Mouse (Mus musculus): ENCODE results near the gene Efs. TPM values are rescaled to one million over a fixed set of nuclear protein-coding genes. Genes with fewer than 3 reads are reported as not detected.

Efs gene
- 0.38 and 0.47 TPM in 2 replicates for polyA plus RNA-seq (2012; rRNA removed)

DNA sequence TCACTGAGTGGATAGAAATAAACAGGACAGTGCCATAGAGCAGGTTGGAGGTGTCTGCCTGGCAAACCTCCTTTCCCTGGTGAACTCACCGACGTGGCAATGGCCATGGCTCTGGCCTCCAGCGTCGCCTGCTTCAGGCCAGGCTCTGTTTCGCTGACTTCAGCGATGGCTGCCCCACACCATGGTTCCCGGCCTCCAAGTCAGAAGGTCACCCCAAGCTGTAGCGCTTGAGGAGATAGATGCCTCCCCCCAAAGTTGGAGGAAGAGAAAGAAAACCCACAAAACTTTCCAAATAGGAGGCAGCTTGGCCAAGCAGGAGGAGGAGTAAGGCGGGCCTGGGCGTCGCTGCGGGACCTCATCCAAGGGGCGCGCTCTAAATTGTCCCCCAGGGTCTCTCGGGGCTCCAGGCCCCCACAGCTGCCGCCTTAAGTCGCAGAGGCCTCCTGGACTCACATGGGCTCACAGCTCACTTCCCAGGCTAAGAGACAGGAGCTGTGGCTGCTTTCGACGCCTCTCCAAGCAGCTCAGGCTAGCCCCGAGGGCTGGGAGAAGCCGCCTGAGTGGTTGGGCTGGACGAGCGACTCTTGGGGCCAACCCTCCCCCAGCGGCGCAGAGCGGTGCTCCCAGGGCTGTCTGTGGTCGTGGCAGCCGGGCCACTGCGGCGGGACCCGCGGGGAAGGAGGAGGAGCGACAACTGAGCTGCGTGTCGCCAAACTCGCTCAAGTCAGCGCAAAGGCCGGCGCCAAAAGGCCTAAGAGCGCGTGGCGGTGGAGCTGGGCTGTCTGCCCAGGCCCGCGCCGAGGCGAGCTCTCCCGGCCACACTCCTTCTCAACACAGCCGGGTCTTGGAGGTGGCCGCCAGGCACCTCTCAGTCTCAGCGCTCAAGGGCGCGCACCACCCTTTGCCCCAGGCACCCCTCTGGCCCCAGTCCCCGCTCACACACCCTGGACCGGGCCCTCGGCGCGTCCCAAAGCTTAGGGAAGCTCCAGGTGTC, at the start of gene Efs:
Gene Efs, minus strand, starts transcription at position 778 of the 994 bp plus-strand sequence.

DNA sequence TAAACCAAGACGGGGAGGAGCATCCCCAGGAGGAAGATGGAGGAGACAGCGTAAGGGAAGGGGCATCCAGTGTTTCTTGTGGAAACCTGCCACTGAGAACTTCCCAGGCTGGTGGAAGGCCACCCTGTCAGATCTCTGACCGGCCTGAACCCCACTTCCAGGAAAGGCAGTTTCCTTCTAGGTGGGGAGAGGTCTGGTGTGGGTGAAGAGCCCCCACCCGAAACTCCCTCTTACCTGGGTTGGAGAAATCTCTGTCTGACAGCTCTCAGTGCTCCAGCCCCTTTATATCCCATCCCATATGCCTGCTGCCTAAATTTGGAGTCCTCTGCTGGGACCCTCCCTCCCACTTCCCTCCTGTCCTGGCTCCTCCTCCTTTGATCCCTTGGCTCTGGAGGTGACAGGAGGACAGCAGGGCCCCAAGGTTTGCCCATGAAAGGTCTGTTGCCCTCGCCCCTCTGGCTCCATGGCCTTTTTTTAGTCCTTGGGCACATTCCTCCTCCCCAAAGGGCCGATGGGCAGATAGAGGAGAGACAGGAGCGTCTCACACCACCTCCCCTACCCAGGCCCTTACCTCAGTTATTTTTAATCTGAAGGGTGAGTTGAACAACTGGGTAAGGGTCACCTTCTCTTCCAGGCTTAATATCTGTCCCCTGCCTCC, 40.5 kb upstream of the Efs start, which contains the start of gene Myh6:
Gene Myh6, minus strand, starts transcription at position 608 of the 658 bp plus-strand sequence.

DNA sequence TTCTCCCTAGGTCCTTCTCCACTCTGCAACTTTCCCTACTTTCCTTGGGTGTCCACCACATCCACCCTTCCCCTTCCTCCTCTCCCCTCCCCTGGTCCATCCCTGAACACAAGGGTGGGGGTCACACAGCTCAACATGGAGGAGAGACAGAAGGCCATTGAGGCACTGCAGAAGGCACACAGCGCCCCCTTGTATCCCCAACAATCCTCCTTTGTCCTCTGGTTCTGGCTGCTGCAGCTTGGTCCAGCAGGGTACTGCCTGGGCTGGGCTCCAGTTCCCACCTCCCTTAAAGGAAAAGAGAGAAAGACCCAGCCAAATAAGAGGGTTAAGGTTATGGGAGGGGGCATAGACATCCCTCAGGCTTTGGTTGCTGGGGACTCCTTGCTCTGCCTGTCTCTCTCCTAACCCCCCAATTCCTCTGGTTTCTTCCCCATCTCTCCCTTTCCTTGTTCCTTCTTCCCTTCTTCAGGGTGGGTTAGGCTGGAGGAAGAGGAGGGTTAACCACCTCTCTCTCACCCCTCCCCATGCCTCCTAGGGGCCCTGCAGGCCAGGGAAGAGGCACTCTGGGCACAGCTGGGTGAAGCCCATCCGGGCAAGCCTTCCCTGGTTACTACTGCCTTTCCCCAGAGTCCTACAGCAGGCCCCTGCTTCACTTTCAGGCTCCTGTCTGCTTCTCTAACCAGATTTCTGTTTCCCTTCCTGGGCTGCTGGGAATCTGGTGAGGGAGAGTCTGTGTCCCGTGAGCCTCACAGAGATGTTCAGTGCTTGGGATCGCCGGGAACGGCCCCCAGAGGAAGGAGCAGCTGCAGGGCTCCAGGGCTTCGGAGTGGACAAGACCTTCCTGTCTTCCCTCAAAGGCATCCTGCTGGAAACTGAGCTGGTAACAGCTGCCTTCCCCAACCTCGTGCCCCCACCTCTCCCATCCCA, 10.2 kb upstream of the Efs start, which contains the start of gene Cmtm5:
Gene Cmtm5, plus strand, starts transcription at position 358 of the 927 bp plus-strand sequence.

DNA sequence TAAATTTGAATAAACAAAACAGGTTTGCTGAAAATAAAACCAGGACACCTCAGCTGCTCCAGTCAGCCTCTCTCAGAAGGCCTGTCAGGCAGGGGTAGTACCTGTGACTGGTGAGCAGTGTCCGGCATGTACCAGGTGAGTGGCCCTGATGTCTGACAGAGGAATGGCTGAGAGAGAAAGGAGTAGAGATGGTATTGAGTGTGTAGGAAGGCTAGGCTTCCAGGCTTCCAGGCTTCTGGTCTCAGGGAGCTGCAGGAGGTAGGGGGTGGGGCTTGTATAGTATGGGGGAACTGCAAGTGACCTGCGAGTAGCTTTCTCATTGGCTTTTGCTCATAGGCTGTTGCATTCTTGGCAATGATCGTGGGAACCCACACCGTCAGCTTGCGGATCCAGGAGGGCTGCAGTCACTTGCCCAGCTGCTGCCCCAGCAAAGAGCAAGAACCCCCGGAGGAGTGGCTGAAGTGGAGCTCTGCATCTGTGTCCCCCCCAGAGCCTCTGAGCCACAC, 6.8 kb upstream of the Efs start, which contains the start of gene Il25:
Gene Il25, plus strand, starts transcription at position 51 of the 506 bp plus-strand sequence.

DNA sequence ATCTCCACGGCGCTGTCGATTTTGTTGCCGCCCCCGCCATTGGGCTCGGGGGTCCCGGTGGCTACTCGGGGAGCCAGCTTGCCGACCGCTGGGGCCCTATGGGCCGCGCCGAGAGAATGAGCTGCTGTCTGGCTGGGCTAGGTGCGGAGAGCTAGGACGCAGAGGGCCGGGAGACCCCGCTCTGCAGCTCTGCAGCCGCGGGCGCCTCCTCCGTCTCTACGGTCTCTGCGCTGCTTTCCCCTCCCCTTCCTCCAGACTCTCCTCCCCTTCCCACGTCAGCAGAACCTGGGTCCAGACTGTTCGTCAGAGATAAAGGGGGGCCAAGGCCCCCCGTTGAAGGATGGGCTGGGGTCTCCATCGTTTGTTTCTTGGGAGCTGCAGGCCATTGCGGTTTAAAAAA, 13.0 kb downstream of the Efs start, which contains the start of gene Slc22a17:
Gene Slc22a17, minus strand, starts transcription at position 247 of the 400 bp plus-strand sequence.

DNA sequence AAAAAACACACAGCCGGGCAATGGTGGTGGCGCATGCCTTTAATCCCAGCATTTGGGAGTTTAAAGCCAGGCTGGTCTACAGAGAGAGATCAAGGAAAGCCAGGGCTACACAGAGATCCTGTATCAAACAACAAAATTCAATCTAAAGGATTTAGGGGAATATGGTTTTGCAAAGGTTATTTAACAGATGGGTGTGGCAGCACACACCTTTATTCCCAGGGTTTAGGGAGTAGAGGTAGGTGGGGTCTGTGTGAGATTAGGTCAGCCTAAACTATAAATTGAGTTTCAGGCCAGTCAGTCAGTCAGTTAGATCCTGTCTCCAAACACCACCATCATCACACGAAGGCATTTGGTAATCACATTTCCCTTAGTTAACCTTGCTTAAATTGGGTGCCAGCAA, 33.7 kb downstream of the Efs start, which contains the start of gene Pabpn1:
Gene Pabpn1, plus strand, starts transcription at position 301 of the 400 bp plus-strand sequence.

DNA sequence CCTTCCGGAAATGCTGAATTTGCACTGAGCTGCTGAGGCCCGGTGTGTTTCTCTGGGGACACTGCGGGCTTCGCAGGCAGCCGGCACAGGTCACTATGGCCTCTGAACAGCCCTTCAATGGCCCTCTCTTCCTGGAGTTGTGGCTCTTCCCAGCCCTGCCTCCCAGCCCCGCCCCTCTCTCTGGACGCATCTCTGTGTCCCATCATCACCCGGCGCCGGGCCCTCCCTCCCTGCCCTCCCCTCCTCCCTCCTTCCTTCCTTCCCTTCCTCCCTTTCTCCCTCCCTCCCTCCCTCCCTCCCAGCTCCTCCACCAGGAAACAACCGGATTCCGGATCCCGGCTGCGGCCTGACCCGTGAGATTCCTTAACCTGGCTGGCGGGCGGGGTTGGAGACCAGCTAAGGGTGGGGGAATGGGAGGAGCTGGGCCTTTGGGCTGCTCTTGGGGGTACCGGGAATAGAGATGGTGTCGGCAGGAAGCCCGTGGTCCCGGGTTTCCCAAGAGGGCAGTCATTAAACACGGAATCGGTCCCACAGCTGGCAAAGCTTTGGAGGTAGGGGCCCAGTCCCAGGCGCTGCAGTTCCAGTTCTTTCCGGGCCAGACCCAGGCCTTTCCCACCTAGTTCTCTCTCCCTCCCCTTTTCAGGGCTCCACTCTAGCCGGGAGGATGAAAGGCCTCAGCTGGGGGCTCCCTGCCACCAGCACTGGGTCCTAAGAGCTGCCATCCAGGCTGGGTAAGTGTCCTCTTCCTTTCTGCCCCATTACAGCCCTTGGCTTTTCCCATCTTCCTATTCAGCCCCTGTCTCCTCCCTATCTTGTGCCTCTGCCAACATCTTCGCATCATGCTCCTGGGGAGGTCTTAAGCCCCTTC, 42.5 kb downstream of the Efs start, which contains the start of the genes Bcl2l2 and Gm20521:
Gene Bcl2l2, plus strand, starts transcription at position 224 of the 868 bp plus-strand sequence.
Gene Gm20521, plus strand, starts transcription at position 288 of the 868 bp plus-strand sequence.

DNA sequence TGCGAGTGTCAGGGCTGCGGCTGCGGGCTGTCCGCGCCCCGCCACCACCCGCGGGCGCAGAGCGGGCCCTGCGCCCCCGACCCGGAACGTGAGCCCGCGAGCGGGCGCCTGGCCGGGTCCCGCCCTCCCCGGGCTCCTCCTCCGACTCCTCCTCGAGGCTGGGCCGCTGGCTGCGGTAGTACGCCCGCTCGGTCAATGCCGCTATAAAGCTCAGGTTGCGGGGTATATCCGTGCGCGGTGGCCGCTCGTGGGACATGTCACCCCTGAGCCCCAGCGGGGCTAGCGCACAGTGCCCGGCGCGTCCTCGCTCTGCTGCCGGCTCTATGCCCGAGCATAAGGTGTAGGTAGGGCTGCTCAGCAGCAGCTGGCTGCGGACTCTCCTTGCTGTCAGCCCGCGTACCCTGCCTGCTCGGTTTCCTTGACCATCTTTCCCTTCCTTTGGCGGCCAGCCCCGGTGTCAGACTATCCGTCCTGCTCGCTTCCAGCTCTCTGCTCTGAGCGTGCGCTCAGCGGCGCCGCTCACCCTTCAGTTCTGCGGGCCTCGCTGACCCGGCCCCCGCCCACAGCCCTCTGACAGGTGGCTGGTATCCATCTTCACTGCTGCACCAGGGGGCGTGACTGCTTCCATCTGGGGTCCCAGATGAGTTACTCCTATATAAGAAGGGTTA, 48.7 kb downstream of the Efs start, which contains the start of gene Ppp1r3e:
Gene Ppp1r3e, minus strand, starts transcription at position 503 of the 668 bp plus-strand sequence.

DNA sequence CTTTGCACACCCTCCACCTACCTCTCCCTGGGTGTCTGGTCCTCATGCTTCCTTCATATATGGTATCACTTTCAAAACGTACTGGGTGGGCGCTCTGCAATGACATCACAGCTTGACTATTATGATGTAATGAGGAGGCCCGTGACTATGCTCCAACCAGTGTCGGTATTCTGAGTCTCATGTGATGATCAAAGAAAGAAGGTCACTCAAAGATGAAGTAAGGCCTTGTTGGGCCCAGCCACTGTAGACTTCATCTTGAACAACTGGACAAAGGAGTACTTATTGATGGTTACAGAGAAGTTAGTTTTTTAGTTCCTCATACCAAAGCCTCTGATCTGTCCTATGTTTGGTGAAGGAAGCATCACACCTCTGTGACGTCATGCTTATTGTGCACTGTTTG, 55.1 kb downstream of the Efs start, which contains the start of gene Homez:
Gene Homez, minus strand, starts transcription at position 101 of the 400 bp plus-strand sequence.

Other genes starting within 250 kb of the Efs start
- 41.4 and 42.6 TPM in 2 replicates for gene 1700123O20Rik, start 239.9 kb downstream of the Efs start, polyA plus RNA-seq (2012; rRNA removed)
- gene Acin1, start 239.2 kb downstream of the Efs start, polyA plus RNA-seq (2012; rRNA removed): 46.0 and 56.8 TPM in 2 replicates
- 0.05 and 0.06 TPM in 2 replicates for gene Gm29776, start 227.3 kb downstream of the Efs start, polyA plus RNA-seq (2012; rRNA removed)
- 25.7 and 34.3 TPM in 2 replicates for gene Cebpe, start 214.0 kb downstream of the Efs start, polyA plus RNA-seq (2012; rRNA removed)
- 4.7 and 5.1 TPM in 2 replicates for gene Slc7a8, start 144.2 kb downstream of the Efs start, polyA plus RNA-seq (2012; rRNA removed)
- gene Rnf212b, start 112.0 kb downstream of the Efs start, polyA plus RNA-seq (2012; rRNA removed): not detected in 2 replicates
- 1.5 and 2.1 TPM in 2 replicates for gene Homez, start 55.2 kb downstream of the Efs start, polyA plus RNA-seq (2012; rRNA removed)
- gene Ppp1r3e, start 48.6 kb downstream of the Efs start, polyA plus RNA-seq (2012; rRNA removed): 1.9 and 2.0 TPM in 2 replicates
- gene Bcl2l2, start 42.7 kb downstream of the Efs start, polyA plus RNA-seq (2012; rRNA removed): 8.9 and 9.0 TPM in 2 replicates
- gene Gm20521, start 42.7 kb downstream of the Efs start, polyA plus RNA-seq (2012; rRNA removed): 0.07 and 0.12 TPM in 2 replicates
- 101 and 125 TPM in 2 replicates for gene Pabpn1, start 33.6 kb downstream of the Efs start, polyA plus RNA-seq (2012; rRNA removed)
- gene Slc22a17, start 13.0 kb downstream of the Efs start, polyA plus RNA-seq (2012; rRNA removed): 4.2 and 5.5 TPM in 2 replicates
- gene Il25, start 6.6 kb upstream of the Efs start, polyA plus RNA-seq (2012; rRNA removed): not detected in 2 replicates
- gene Cmtm5, start 10.1 kb upstream of the Efs start, polyA plus RNA-seq (2012; rRNA removed): 0.04 TPM in 1 of 2 replicates, not detected in the other
- 0.05 and 0.14 TPM in 2 replicates for gene Myh6, start 40.8 kb upstream of the Efs start, polyA plus RNA-seq (2012; rRNA removed)
- not detected in 2 replicates for gene Gm17428, start 50.8 kb upstream of the Efs start, polyA plus RNA-seq (2012; rRNA removed)
- gene Myh7, start 68.5 kb upstream of the Efs start, polyA plus RNA-seq (2012; rRNA removed): 0.06 and 0.11 TPM in 2 replicates
- 20.9 and 22.6 TPM in 2 replicates for gene Ngdn, start 89.3 kb upstream of the Efs start, polyA plus RNA-seq (2012; rRNA removed)
- 0.26 and 0.29 TPM in 2 replicates for gene Zfhx2, start 166.2 kb upstream of the Efs start, polyA plus RNA-seq (2012; rRNA removed)
- 3.3 and 3.6 TPM in 2 replicates for gene Thtpa, start 168.7 kb upstream of the Efs start, polyA plus RNA-seq (2012; rRNA removed)
- 8.7 and 9.3 TPM in 2 replicates for gene Ap1g2, start 180.5 kb upstream of the Efs start, polyA plus RNA-seq (2012; rRNA removed)
- gene Jph4, start 190.8 kb upstream of the Efs start, polyA plus RNA-seq (2012; rRNA removed): 0.02 and 0.03 TPM in 2 replicates